In the genomic region with DNA sequence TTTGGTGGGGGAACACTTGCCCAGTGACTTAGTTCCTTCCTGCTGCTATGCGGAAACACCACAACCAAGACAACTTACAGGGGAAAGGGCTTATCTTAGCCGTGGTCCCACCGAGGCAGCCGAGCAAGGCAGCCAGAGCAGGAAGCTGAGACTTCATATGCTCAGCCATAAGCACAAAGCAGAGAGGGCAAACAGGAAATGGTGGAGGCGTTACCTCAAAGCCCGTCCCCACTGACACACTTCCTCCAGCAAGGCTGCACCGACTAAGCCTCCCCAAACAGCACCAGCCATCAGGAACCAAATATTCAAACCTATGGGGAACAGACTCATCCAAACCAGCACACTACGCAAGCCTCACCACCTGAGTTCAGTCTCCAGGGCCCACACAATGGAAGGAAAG, we compare ENCODE assay signal across 17 mouse cellular contexts. TPM values are rescaled to one million over a fixed set of nuclear protein-coding genes. Genes with fewer than 3 reads are reported as not detected.
"Had no signal": no experiment of that assay in that cellular context is flagged by ENCODE, and none has a peak within 500 bp of the region (broad histone marks: within the 10 kb centered on the region; RNA-seq: fewer than 3 reads in every experiment).

No protein-coding gene starts in this region.

- H3K9ac ChIP-seq: kidney, embryonic 15.5 days; limb, embryonic 12.5 days; liver, embryonic 14.5 days; midbrain, embryonic 12.5 days; neural tube, embryonic 13.5 days; stomach, embryonic 15.5 days had no signal

- H3K4me1 ChIP-seq: kidney, embryonic 15.5 days; stomach, embryonic 15.5 days had no signal

- H3K27ac ChIP-seq: kidney, embryonic 15.5 days; left cerebral cortex, adult 2 months; limb, embryonic 12.5 days; liver, embryonic 14.5 days; midbrain, embryonic 12.5 days; neural tube, embryonic 13.5 days; stomach, embryonic 15.5 days had no signal

- DNase-seq: kidney, adult 2 months; kidney, postnatal 25 days; liver; lung, adult 18-20 months; right cerebral cortex, postnatal 14 days had no signal

- H3K36me3 ChIP-seq: kidney, embryonic 15.5 days; limb, embryonic 12.5 days; midbrain, embryonic 12.5 days; neural tube, embryonic 13.5 days; stomach, embryonic 15.5 days had no signal

- H3K4me3 ChIP-seq: kidney, embryonic 15.5 days; left cerebral cortex, adult 2 months; limb, embryonic 12.5 days; midbrain, embryonic 12.5 days; neural tube, embryonic 13.5 days; stomach, embryonic 15.5 days had no signal

- H3K9me3 ChIP-seq: kidney, embryonic 15.5 days; limb, embryonic 12.5 days; midbrain, embryonic 12.5 days; neural tube, embryonic 13.5 days; stomach, embryonic 15.5 days had no signal

- H3K27me3 ChIP-seq: kidney, embryonic 15.5 days; limb, embryonic 12.5 days; midbrain, embryonic 12.5 days; neural tube, embryonic 13.5 days; stomach, embryonic 15.5 days had no signal

- H3K4me2 ChIP-seq: kidney, embryonic 15.5 days; limb, embryonic 12.5 days; midbrain, embryonic 12.5 days; neural tube, embryonic 13.5 days; stomach, embryonic 15.5 days had no signal

- ATAC-seq: midbrain, embryonic 16.5 days had no signal

RNA-seq across cellular contexts. Expression of a gene that starts 26.4 kb away (rescaled TPM):
- total RNA-seq: megakaryocyte-erythroid progenitor cell, adult 5-6 weeks had no signal
- polyA plus RNA-seq: kidney, adult 2 months; kidney, embryonic 15.5 days; limb, embryonic 12.5 days; liver, embryonic 14.5 days; lung, embryonic 16.5 days; midbrain, embryonic 12.5 days; spleen, adult 2 months; stomach, embryonic 15.5 days; testis, adult 2 months had no signal
